Mouse (Mus musculus) liver, postnatal 0 days (tissue): ENCODE data around the gene Pdxdc1.

Experiments
- CTCF ChIP-seq: sonication (generic); IDR thresholded peaks from 2 replicates; pipeline ENCODE4 v1.5.1; 2016; ENCODE audit warnings: antibody characterized with exemption, low read depth
- EP300 ChIP-seq: IDR thresholded peaks from 2 replicates; pipeline ENCODE4 v1.6.1; 2016; ENCODE audit warnings: antibody characterized with exemption, low read depth, mild to moderate bottlenecking

DNA sequence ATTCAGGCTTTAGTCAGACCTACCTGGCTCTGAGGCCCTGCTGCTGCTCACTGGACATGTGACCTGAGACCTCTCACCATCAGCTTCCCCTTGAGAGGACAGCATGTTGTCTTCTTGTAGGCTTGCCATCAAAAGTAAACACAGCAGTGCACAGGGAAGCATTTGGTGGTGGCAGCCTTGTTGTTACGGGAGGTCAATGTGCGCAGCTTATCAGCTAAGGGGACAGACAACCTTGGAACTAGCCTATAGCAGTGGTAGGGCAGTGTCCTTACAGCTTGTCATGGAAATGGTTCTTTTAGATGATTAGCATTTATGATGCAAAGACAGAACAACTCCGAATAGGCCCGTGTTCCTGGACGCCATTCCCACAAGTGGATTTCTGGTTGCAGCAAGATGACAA, 68.5 kb downstream of the Pdxdc1 start:
- TF ChIP-seq CTCF (no peak), EP300 (no peak)
